Mouse (Mus musculus) embryo, embryonic 11.5 days (tissue): ENCODE measurements around the gene Nacc2.

Experiments used
- DNase-seq: peaks from one replicate; pipeline ENCODE4 v3.0.0-alpha.2; 2012; ENCODE audit warnings: low read depth, low spot score

Nacc2 gene

GRCm38 (mm10) chr2:26055747-26056102, 67.3 kb downstream of the Nacc2 start:
- no peak for DNase-seq

GRCm38 (mm10) chr2:26055046-26055746, 67.8 kb downstream of the Nacc2 start:
- DNase-seq: peak; percentile 51

GRCm38 (mm10) chr2:26052806-26053205, 70.2 kb downstream of the Nacc2 start:
- peak; percentile 16 for DNase-seq

- DNase-seq: no peak
These were observed 74.2 kb downstream of the Nacc2 start for GRCm38 (mm10) chr2:26048816-26049215.

GRCm38 (mm10) chr2:26044216-26044615, 78.8 kb downstream of the Nacc2 start:
- DNase-seq: no peak

- no peak for DNase-seq
These were observed 80.4 kb downstream of the Nacc2 start for GRCm38 (mm10) chr2:26042603-26043002.

GRCm38 (mm10) chr2:26041163-26041810, 81.7 kb downstream of the Nacc2 start:
- no peak for DNase-seq

GRCm38 (mm10) chr2:26039951-26040350, 83.1 kb downstream of the Nacc2 start:
- no peak for DNase-seq

GRCm38 (mm10) chr2:26037386-26037785, 85.6 kb downstream of the Nacc2 start:
- no peak for DNase-seq

GRCm38 (mm10) chr2:26034344-26035050, 88.5 kb downstream of the Nacc2 start:
- DNase-seq: no peak

- no peak for DNase-seq
These were observed 92.7 kb downstream of the Nacc2 start for GRCm38 (mm10) chr2:26030288-26030687.

GRCm38 (mm10) chr2:26024138-26025075, 98.6 kb downstream of the Nacc2 start:
- no peak for DNase-seq

- no peak for DNase-seq
These were observed 100.4 kb downstream of the Nacc2 start for GRCm38 (mm10) chr2:26022626-26023025.

- no peak for DNase-seq
These were observed 100.8 kb downstream of the Nacc2 start for GRCm38 (mm10) chr2:26022258-26022565.

- peak; percentile 85 for DNase-seq
These were observed 101.3 kb downstream of the Nacc2 start, which contains the start of gene Ubac1 for GRCm38 (mm10) chr2:26021561-26022257. Ubac1 (minus strand) TSS chr2:26021747.

- no peak for DNase-seq
These were observed 102.1 kb downstream of the Nacc2 start for GRCm38 (mm10) chr2:26020714-26021560.

GRCm38 (mm10) chr2:26019923-26020322, 103.1 kb downstream of the Nacc2 start:
- DNase-seq: no peak

GRCm38 (mm10) chr2:26017326-26017725, 105.7 kb downstream of the Nacc2 start:
- DNase-seq: no peak

GRCm38 (mm10) chr2:26013674-26014073, 109.3 kb downstream of the Nacc2 start:
- peak; percentile 14 for DNase-seq

- DNase-seq: no peak
These were observed 111.6 kb downstream of the Nacc2 start for GRCm38 (mm10) chr2:26011420-26011819.
